9 mouse cellular contexts compared by ENCODE assay signal in the genomic region with DNA sequence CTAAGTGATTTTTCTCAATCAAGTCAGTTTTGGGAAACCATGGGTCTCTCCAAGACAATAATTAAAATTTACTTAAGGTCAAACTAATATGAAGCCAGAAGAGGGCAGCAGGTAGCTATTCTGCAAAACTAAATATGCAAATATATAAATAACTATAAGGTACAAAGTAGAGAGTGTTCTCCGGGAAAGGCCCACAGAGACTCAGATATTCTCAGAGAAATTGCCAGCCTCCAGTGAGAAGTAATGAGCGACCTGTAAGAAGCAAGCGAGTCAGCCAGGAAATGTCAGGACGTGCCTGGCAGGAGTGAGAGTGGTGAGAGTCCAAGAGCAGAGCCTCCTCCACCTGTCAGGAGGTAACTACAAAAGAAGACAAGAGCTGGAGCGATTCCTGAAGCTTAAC. TPM values are rescaled to one million over a fixed set of nuclear protein-coding genes. Genes with fewer than 3 reads are reported as not detected.
DNase-seq lines count a peak whose midpoint lies in the region; ATAC-seq and TF ChIP-seq lines count a peak whose summit lies in the region.
"Had no signal": no experiment of that assay in that cellular context is flagged by ENCODE, and none has a peak within 500 bp of the region (broad histone marks: within the 10 kb centered on the region; RNA-seq: fewer than 3 reads in every experiment).

No protein-coding gene starts in this region.

- WGBS in heart, adult 2 months = 15% methylated on average over 5 of the region's 5 CpGs
- 59% methylated on average over 5 of the region's 5 CpGs for WGBS in neural tube, embryonic 13.5 days
- 50% methylated on average over 5 of the region's 5 CpGs for WGBS in neural tube, embryonic 15.5 days
- WGBS in forebrain, embryonic 16.5 days = 19% methylated on average over 5 of the region's 5 CpGs

- no peak for TF ChIP-seq EP300 in heart, adult 2 months (IDR thresholded peaks at IDR 0.05; ENCODE audit: insufficient read depth, low read depth, low read length)

- H3K4me2 ChIP-seq in neural tube, embryonic 13.5 days = no peak overlapping the region
- no peak overlapping the region for H3K4me2 ChIP-seq in neural tube, embryonic 15.5 days
- H3K4me2 ChIP-seq in forebrain, embryonic 16.5 days (ENCODE audit: low read length) = no peak overlapping the region
- H3K4me2 ChIP-seq: liver, embryonic 13.5 days had no signal

- no peak overlapping the region; the same call in 1 of the 2 replicates for H3K4me3 ChIP-seq in heart, adult 2 months
- no peak overlapping the region for H3K4me3 ChIP-seq in neural tube, embryonic 13.5 days
- no peak overlapping the region for H3K4me3 ChIP-seq in neural tube, embryonic 15.5 days (replicated peaks)
- no peak overlapping the region for H3K4me3 ChIP-seq in forebrain, embryonic 16.5 days (replicated peaks; ENCODE audit: low read length)
- H3K4me3 ChIP-seq: liver, embryonic 13.5 days had no signal

- ATAC-seq in neural tube, embryonic 13.5 days (ENCODE audit: low read depth) = peak; percentile 43; the same call in 1 of the 2 replicates
- no peak for ATAC-seq in neural tube, embryonic 15.5 days (ENCODE audit: low FRiP score)
- no peak; the same call in 1 of the 2 replicates for ATAC-seq in forebrain, embryonic 16.5 days

- no peak overlapping the region for H3K27ac ChIP-seq in heart, adult 2 months
- H3K27ac ChIP-seq in neural tube, embryonic 13.5 days (replicated peaks) = no peak overlapping the region; the same call in 1 of the 2 replicates
- H3K27ac ChIP-seq in neural tube, embryonic 15.5 days (replicated peaks) = no peak overlapping the region
- H3K27ac ChIP-seq in forebrain, embryonic 16.5 days (ENCODE audit: low read length) = peak overlapping the region; percentile 53; the same call in 1 of the 2 replicates
- H3K27ac ChIP-seq: liver, embryonic 13.5 days had no signal

- TF ChIP-seq CTCF in heart, adult 2 months (IDR thresholded peaks at IDR 0.05) = peak; percentile 67

- intact Hi-C loops in heart, adult 2 months (cut with DNase I) = loop anchor here (1.0 to 2.0 kb wide), 2 partner anchors 86 to 190 kb away; a partner anchor contains a TSS
- intact Hi-C loops in heart, postnatal 25 days (cut with DNase I) = loop anchor here (1.0 to 5.0 kb wide), 2 partner anchors 36 to 86 kb away; no protein-coding TSS in a partner anchor

- H3K79me2 ChIP-seq in heart, adult 2 months (replicated peaks; ENCODE audit: control insufficient read depth, insufficient read depth, low read length) = no peaks in the 10 kb centered on the region

- TF ChIP-seq POLR2A in heart, adult 2 months (IDR thresholded peaks at IDR 0.05; ENCODE audit: insufficient read depth, low read depth, low read length) = no peak

- no peaks in the 10 kb centered on the region for H3K36me3 ChIP-seq in heart, adult 2 months (ENCODE audit: control insufficient read depth, insufficient read depth, low read length)
- no peaks in the 10 kb centered on the region for H3K36me3 ChIP-seq in neural tube, embryonic 13.5 days
- H3K36me3 ChIP-seq in neural tube, embryonic 15.5 days = no peaks in the 10 kb centered on the region
- no peaks in the 10 kb centered on the region for H3K36me3 ChIP-seq in forebrain, embryonic 16.5 days (ENCODE audit: control insufficient read depth, insufficient read depth)
- H3K36me3 ChIP-seq in splenic B cell, adult 2 months (ENCODE audit: control insufficient read depth, insufficient read depth, low read length, poor library complexity, severe bottlenecking) = no peaks in the 10 kb centered on the region
- H3K36me3 ChIP-seq: liver, embryonic 13.5 days had no signal

- DNase-seq in heart, adult 2 months = no peak
- no peak for DNase-seq in heart, postnatal 25 days (ENCODE audit: low spot score)
- peak; percentile 57 for DNase-seq in splenic B cell, adult 2 months (ENCODE audit: low read depth, low spot score)
- no peak for DNase-seq in layer of hippocampus, adult 9-10 months (ENCODE audit: low spot score)
- no peak for DNase-seq in adrenal gland, postnatal 36 days
- DNase-seq: liver, embryonic 13.5 days had no signal

- no peaks in the 10 kb centered on the region for H3K27me3 ChIP-seq in heart, adult 2 months (ENCODE audit: control insufficient read depth, insufficient read depth, low read length)
- no peaks in the 10 kb centered on the region for H3K27me3 ChIP-seq in neural tube, embryonic 13.5 days
- H3K27me3 ChIP-seq in neural tube, embryonic 15.5 days (replicated peaks) = no peaks in the 10 kb centered on the region
- H3K27me3 ChIP-seq in forebrain, embryonic 16.5 days (replicated peaks; ENCODE audit: control insufficient read depth, insufficient read depth, low read length) = no peaks in the 10 kb centered on the region
- H3K27me3 ChIP-seq in splenic B cell, adult 2 months (ENCODE audit: control insufficient read depth, insufficient read depth, low read length, poor library complexity, severe bottlenecking) = no peaks in the 10 kb centered on the region
- H3K27me3 ChIP-seq: liver, embryonic 13.5 days had no signal

- no peak overlapping the region for H3K9ac ChIP-seq in heart, adult 2 months (ENCODE audit: low read depth, low read length)
- H3K9ac ChIP-seq in neural tube, embryonic 13.5 days = no peak overlapping the region
- H3K9ac ChIP-seq in neural tube, embryonic 15.5 days (replicated peaks) = no peak overlapping the region
- H3K9ac ChIP-seq in forebrain, embryonic 16.5 days (replicated peaks; ENCODE audit: low read depth, low read length) = peak overlapping the region; percentile 17; the same call in 1 of the 2 replicates
- H3K9ac ChIP-seq: liver, embryonic 13.5 days had no signal

- no peaks in the 10 kb centered on the region for H3K9me3 ChIP-seq in neural tube, embryonic 13.5 days
- H3K9me3 ChIP-seq in neural tube, embryonic 15.5 days (replicated peaks) = no peaks in the 10 kb centered on the region
- H3K9me3 ChIP-seq in forebrain, embryonic 16.5 days (ENCODE audit: control insufficient read depth, low read length) = no peaks in the 10 kb centered on the region
- H3K9me3 ChIP-seq: liver, embryonic 13.5 days had no signal

- peaks cover 1% of the 10 kb centered on the region for H3K4me1 ChIP-seq in heart, adult 2 months (ENCODE audit: control insufficient read depth, insufficient read depth, low read length)
- peaks cover 31% of the 10 kb centered on the region for H3K4me1 ChIP-seq in neural tube, embryonic 13.5 days (replicated peaks)
- peaks cover 17% of the 10 kb centered on the region for H3K4me1 ChIP-seq in neural tube, embryonic 15.5 days
- peaks cover 24% of the 10 kb centered on the region for H3K4me1 ChIP-seq in forebrain, embryonic 16.5 days (replicated peaks; ENCODE audit: control insufficient read depth, insufficient read depth, low read length)

RNA-seq across cellular contexts. Expression of a gene that starts 39.0 kb away (rescaled TPM):
- total RNA-seq in heart, adult 2 months (2021) = 1 to 10 TPM; 7.2 to 8.4 TPM
- 2.3 and 5.2 TPM in 2 replicates for polyA plus RNA-seq in heart, adult 2 months (2012; rRNA removed)
- 10 to 100 TPM in 1 of 2 experiments, 1 to 10 TPM in 1; 9.8 to 10.3 TPM for total RNA-seq in heart, postnatal 25 days (2021)
- 15.6 and 17.9 TPM in 2 replicates for polyA plus RNA-seq in neural tube, embryonic 13.5 days (2015; fragmentation: Nextera tagmentation; extraction: Ambion mirVana)
- polyA plus RNA-seq in neural tube, embryonic 15.5 days (2015; fragmentation: Nextera tagmentation; extraction: Ambion mirVana) = 13.6 and 14.4 TPM in 2 replicates
- 16.3 and 17.7 TPM in 2 replicates for polyA plus RNA-seq in forebrain, embryonic 16.5 days (2015; fragmentation: Nextera tagmentation; extraction: Ambion mirVana)
- 10 to 100 TPM; 15.9 to 19.2 TPM for total RNA-seq in adrenal gland, postnatal 36 days (2021)

RNA-seq across cellular contexts. Expression of a gene that starts 39.1 kb away (rescaled TPM):
- total RNA-seq in heart, adult 2 months (2021) = 100 to 1,000 TPM; 127 to 136 TPM
- polyA plus RNA-seq in heart, adult 2 months (2012; rRNA removed) = 97.2 and 155 TPM in 2 replicates
- total RNA-seq in heart, postnatal 25 days (2021) = 100 to 1,000 TPM; 141 to 147 TPM
- polyA plus RNA-seq in neural tube, embryonic 13.5 days (2015; fragmentation: Nextera tagmentation; extraction: Ambion mirVana) = 595 and 628 TPM in 2 replicates
- 598 and 611 TPM in 2 replicates for polyA plus RNA-seq in neural tube, embryonic 15.5 days (2015; fragmentation: Nextera tagmentation; extraction: Ambion mirVana)
- 538 and 568 TPM in 2 replicates for polyA plus RNA-seq in forebrain, embryonic 16.5 days (2015; fragmentation: Nextera tagmentation; extraction: Ambion mirVana)
- 100 to 1,000 TPM; 354 to 359 TPM for total RNA-seq in adrenal gland, postnatal 36 days (2021)
